Mouse (Mus musculus) liver, embryonic 15.5 days (tissue): ENCODE results near the gene Icam5. TPM values are rescaled to one million over a fixed set of nuclear protein-coding genes. Genes with fewer than 3 reads are reported as not detected.
"Not testable (repeated sequence)": the region's sequence is repeated elsewhere in the genome, so short reads cannot be mapped to it uniquely, and the experiment has no call there.

Source experiments
- ATAC-seq: fragments of 200-750 bp; cut with Nextera tagmentation; 2 replicates; pipeline ENCODE4 v1.8.0; 2017; ENCODE audit warnings: moderate number of reproducible peaks, mild to moderate bottlenecking, moderate library complexity; ENCODE audit not compliant: insufficient read depth
- H3K27ac ChIP-seq: fragments of 300-500 bp; sonication (generic); replicated peaks from 2 replicates; pipeline ENCODE4 v1.5.1; 2015; ENCODE audit warnings: mild to moderate bottlenecking, inconsistent platforms
- H3K27me3 ChIP-seq: fragments of 300-500 bp; sonication (generic); 2 replicates; pipeline ENCODE4 v1.6.1; 2015; ENCODE audit warnings: mild to moderate bottlenecking, inconsistent platforms
- H3K36me3 ChIP-seq: fragments of 300-500 bp; sonication (generic); replicated peaks from 2 replicates; pipeline ENCODE4 v1.6.1; 2015; ENCODE audit warnings: moderate library complexity, mild to moderate bottlenecking, inconsistent platforms
- H3K4me1 ChIP-seq: fragments of 300-500 bp; sonication (generic); replicated peaks from 2 replicates; pipeline ENCODE4 v1.6.1; 2015; ENCODE audit warnings: inconsistent platforms
- H3K4me2 ChIP-seq: fragments of 300-500 bp; sonication (generic); 2 replicates; pipeline ENCODE4 v1.6.1; 2015; ENCODE audit warnings: moderate library complexity, mild to moderate bottlenecking, inconsistent platforms
- H3K4me3 ChIP-seq: fragments of 300-500 bp; sonication (generic); replicated peaks from 2 replicates; pipeline ENCODE4 v1.5.1; 2015; ENCODE audit warnings: mild to moderate bottlenecking, inconsistent platforms
- H3K9ac ChIP-seq: fragments of 300-500 bp; sonication (generic); 2 replicates; pipeline ENCODE4 v1.6.1; 2015; ENCODE audit warnings: moderate library complexity, mild to moderate bottlenecking, inconsistent platforms
- H3K9me3 ChIP-seq: fragments of 300-500 bp; sonication (generic); replicated peaks from 2 replicates; pipeline ENCODE4 v1.6.1; 2016; ENCODE audit warnings: inconsistent platforms
- WGBS: fragments of 180-500 bp; shearing (Covaris S2); methylation state at CpG from one replicate; pipeline ENCODE4 v1.1.7; 2015; ENCODE audit warnings: mixed read lengths; ENCODE audit not compliant: insufficient replicate concordance; 5-methylcytosine and 5-hydroxymethylcytosine counted together
- polyA plus RNA-seq: library from polyadenylated mRNA; unstranded; fragments of >200 nt; fragmentation: Nextera tagmentation; extraction: Ambion mirVana; gene quantifications from 2 replicates; pipeline ENCODE4 v1.2.1, GENCODE M21; 2015

The Icam5 gene
- polyA plus RNA-seq, 1 experiment from 2014 or later: 0.25 TPM

- Histone ChIP-seq H3K4me3 (no peak overlapping the region), H3K4me2 (no peak overlapping the region), H3K27ac (no peak overlapping the region), H3K27me3 (peaks cover 89% of the 10 kb centered on the region), H3K36me3 (no peaks in the 10 kb centered on the region; the same call in 1 of the 2 replicates), H3K9ac (no peak overlapping the region), H3K9me3 (no peaks in the 10 kb centered on the region), H3K4me1 (peaks cover 90% of the 10 kb centered on the region)
- ATAC-seq: no peak
- WGBS: 9% methylated on average over 20 of the region's 20 CpGs
Observed at GRCm38 (mm10) chr9:21036161-21036560, 4.3 kb downstream of the Icam5 start.

DNA sequence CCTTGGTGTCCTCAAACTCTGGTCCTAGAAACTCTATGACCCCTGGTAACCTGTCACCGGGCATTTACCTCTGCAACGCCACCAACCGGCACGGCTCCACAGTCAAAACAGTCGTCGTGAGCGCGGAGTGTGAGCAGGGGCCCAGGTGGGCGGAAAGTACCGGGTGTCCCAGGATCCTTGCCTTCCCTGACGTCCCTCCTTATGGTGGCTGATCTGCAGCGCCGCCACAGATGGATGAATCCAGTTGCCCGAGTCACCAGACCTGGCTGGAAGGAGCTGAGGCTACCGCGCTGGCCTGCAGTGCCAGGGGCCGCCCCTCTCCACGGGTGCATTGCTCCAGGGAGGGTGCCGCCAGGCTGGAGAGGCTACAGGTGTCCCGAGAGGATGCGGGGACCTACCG, 4.8 kb downstream of the Icam5 start:
- Histone ChIP-seq H3K36me3 (no peaks in the 10 kb centered on the region; the same call in 1 of the 2 replicates), H3K9ac (no peak overlapping the region), H3K9me3 (no peaks in the 10 kb centered on the region), H3K4me1 (peaks cover 90% of the 10 kb centered on the region), H3K27ac (no peak overlapping the region), H3K4me2 (peak overlapping the region; percentile 13; the same call in 1 of the 2 replicates), H3K27me3 (peaks cover 88% of the 10 kb centered on the region), H3K4me3 (0 out of 2 replicates have a peak overlapping the region, but pooled peaks have one; percentile 34)
- no peak for ATAC-seq
- WGBS: 6% methylated on average over 22 of the region's 22 CpGs

DNA sequence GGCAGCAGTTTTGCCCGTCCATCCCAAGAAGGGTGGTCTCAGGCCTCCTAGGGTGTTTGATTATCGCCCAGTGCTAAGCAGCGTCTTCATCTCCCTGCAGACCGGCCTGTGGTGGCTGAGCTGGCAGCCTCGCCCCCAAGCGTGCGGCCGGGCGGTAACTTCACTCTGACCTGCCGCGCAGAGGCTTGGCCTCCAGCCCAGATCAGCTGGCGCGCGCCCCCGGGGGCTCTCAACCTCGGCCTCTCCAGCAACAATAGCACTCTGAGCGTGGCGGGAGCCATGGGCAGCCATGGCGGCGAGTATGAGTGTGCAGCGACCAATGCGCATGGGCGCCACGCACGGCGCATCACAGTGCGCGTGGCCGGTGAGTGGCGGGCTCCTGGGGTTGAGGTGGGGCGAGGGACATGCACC, 5.6 kb downstream of the Icam5 start:
- Histone ChIP-seq H3K4me3 (peak overlapping the region; percentile 34), H3K9ac (no peak overlapping the region), H3K4me2 (peak overlapping the region; percentile 48), H3K27me3 (peaks cover 79% of the 10 kb centered on the region), H3K36me3 (no peaks in the 10 kb centered on the region; the same call in 1 of the 2 replicates), H3K27ac (no peak overlapping the region), H3K4me1 (peaks cover 82% of the 10 kb centered on the region), H3K9me3 (no peaks in the 10 kb centered on the region)
- 6% methylated on average over 31 of the region's 31 CpGs for WGBS
- ATAC-seq: no peak

DNA sequence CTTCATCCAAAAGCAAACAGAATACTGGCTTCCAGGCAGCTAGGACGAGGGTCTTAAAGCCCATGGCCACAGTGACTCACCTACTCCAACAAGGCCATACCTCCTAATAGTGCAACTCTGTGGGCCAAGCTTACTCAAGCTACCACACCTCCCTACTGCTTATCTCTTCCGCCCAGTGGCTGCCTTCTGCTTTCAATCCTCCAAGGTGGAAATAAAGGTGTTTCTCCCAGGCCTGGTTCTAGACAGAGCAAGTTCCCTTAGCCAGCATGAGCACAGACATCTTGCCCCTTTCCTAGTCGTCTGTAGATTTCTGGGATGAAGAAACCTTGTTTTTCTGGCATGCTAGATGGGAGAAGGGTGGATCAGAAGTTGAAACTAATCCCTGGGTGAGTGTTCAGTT, 7.9 kb downstream of the Icam5 start:
- ATAC-seq: peak; percentile 78
- no peak overlapping the region for H3K9ac ChIP-seq
- H3K27ac ChIP-seq: peak overlapping the region; percentile 61
- H3K9me3 ChIP-seq: no peaks in the 10 kb centered on the region
- peaks cover 65% of the 10 kb centered on the region for H3K4me1 ChIP-seq
- 29% methylated on average over 3 of the region's 3 CpGs for WGBS
- H3K36me3 ChIP-seq: no peaks in the 10 kb centered on the region; the same call in 1 of the 2 replicates
- H3K4me3 ChIP-seq: no peak overlapping the region
- peaks cover 56% of the 10 kb centered on the region for H3K27me3 ChIP-seq
- peak overlapping the region; percentile 44 for H3K4me2 ChIP-seq

GRCm38 (mm10) chr9:21041308-21041707, 9.4 kb downstream of the Icam5 start:
- peaks cover 51% of the 10 kb centered on the region for H3K4me1 ChIP-seq
- H3K9me3 ChIP-seq: no peaks in the 10 kb centered on the region
- H3K27me3 ChIP-seq: peaks cover 44% of the 10 kb centered on the region
- H3K27ac ChIP-seq: no peak overlapping the region
- H3K9ac ChIP-seq: no peak overlapping the region
- ATAC-seq: no peak
- 34% methylated on average over 4 of the region's 4 CpGs for WGBS
- H3K4me3 ChIP-seq: no peak overlapping the region
- H3K36me3 ChIP-seq: no peaks in the 10 kb centered on the region
- H3K4me2 ChIP-seq: no peak overlapping the region

- Histone ChIP-seq H3K4me2 (no peak overlapping the region), H3K9me3 (no peaks in the 10 kb centered on the region), H3K27ac (no peak overlapping the region), H3K4me1 (peaks cover 32% of the 10 kb centered on the region), H3K36me3 (no peaks in the 10 kb centered on the region), H3K27me3 (peaks cover 22% of the 10 kb centered on the region), H3K9ac (no peak overlapping the region), H3K4me3 (no peak overlapping the region)
- ATAC-seq: no peak
- WGBS: 37% methylated on average over 4 of the region's 4 CpGs
Observed at GRCm38 (mm10) chr9:21043563-21043962, 11.7 kb downstream of the Icam5 start.

DNA sequence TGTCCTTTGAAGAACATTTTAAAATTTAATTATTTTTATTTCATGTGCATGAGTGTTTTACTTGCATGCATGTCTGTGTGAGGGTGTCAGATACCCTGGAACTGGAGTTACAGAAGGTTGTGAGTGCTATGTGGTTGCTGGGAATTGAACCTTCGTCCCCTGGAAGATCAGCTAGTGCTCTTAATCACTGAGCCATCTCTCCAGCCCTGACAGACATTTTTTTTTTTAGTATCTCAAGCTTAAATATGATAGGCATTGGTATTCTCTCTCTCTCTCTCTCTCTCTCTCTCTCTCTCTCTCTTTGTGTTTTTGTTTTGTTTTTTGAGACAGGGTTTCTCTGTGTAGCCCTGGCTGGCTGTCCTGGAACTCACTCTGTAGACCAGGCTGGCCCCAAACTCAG, 12.9 kb downstream of the Icam5 start:
- not testable (repeated sequence) for H3K9ac ChIP-seq, H3K36me3 ChIP-seq, H3K27ac ChIP-seq, ATAC-seq, H3K4me3 ChIP-seq, H3K27me3 ChIP-seq, H3K4me2 ChIP-seq, H3K9me3 ChIP-seq
- 45% methylated on average over 1 of the region's 1 CpGs for WGBS
- H3K4me1 ChIP-seq: peaks cover 21% of the 10 kb centered on the region

GRCm38 (mm10) chr9:21045235-21045634, 13.4 kb downstream of the Icam5 start:
- 51% methylated on average over 3 of the region's 3 CpGs for WGBS

GRCm38 (mm10) chr9:21051578-21051977, 19.7 kb downstream of the Icam5 start:
- H3K4me3 ChIP-seq: no peak overlapping the region
- H3K9ac ChIP-seq: peak overlapping the region; percentile 25; the same call in 1 of the 2 replicates
- 34% methylated on average over 10 of the region's 10 CpGs for WGBS
- peaks cover 22% of the 10 kb centered on the region; the same call in 1 of the 2 replicates for H3K27me3 ChIP-seq
- peak; percentile 68 for ATAC-seq
- peaks cover 10% of the 10 kb centered on the region for H3K4me1 ChIP-seq
- H3K27ac ChIP-seq: no peak overlapping the region
- H3K4me2 ChIP-seq: peak overlapping the region; percentile 16; the same call in 1 of the 2 replicates
- no peaks in the 10 kb centered on the region for H3K36me3 ChIP-seq
- H3K9me3 ChIP-seq: no peaks in the 10 kb centered on the region

More at GRCm38 (mm10) chr9:21045235-21045634, 13.4 kb downstream of the Icam5 start:
- no peaks in the 10 kb centered on the region for H3K9me3 ChIP-seq
- H3K4me2 ChIP-seq: no peak overlapping the region
- ATAC-seq: no peak
- H3K36me3 ChIP-seq: no peaks in the 10 kb centered on the region
- H3K27me3 ChIP-seq: peaks cover 7% of the 10 kb centered on the region; the same call in 1 of the 2 replicates
- H3K4me1 ChIP-seq: peaks cover 17% of the 10 kb centered on the region
- no peak overlapping the region for H3K27ac ChIP-seq
- no peak overlapping the region for H3K9ac ChIP-seq
- H3K4me3 ChIP-seq: no peak overlapping the region

- 84% methylated on average over 2 of the region's 2 CpGs for WGBS
- Histone ChIP-seq H3K9ac (no peak overlapping the region), H3K36me3 (peaks cover 33% of the 10 kb centered on the region), H3K4me3 (no peak overlapping the region), H3K4me1 (0 out of 2 replicates have a peak, but pooled peaks cover 4% of the 10 kb centered on the region), H3K27me3 (no peaks in the 10 kb centered on the region), H3K9me3 (no peaks in the 10 kb centered on the region), H3K27ac (no peak overlapping the region), H3K4me2 (no peak overlapping the region)
- ATAC-seq: no peak
Observed at GRCm38 (mm10) chr9:21062928-21063327, 31.1 kb downstream of the Icam5 start.

DNA sequence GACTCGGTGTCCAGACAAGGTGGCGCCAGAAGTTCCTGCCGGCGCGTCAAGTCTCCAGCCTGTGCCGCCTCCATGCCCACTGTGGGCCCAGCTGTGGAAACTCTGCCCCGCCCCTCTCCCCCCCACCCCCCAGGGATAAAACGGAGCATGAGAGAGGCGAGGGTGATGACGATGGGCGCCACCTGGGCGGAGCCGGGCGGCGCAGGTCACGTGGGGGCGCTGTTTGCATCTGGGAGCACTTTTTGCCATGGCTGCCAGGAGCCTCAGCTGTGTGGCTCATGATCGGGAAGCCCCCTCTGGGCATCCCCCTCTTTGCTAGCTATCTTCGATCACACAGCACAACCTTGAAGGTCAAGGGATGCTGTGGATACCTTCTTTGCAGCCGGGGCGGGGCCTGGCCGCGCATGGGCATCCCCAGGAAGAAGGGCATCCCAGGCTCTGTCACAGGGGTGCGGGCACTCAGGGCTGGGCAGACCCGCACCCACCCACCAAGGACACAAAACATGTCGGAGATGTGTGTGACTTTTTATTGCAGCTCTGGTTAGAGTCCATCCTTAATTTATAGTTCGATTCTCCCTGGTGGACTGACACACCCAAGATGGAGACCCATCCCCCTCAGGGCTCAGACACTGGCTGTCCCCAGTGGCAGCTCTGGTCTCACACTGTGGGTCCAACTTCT, 35.3 kb downstream of the Icam5 start, which contains the start of gene Zglp1:
Gene Zglp1, minus strand, starts transcription at position 88 of the 679 bp plus-strand sequence.
- Histone ChIP-seq H3K9me3 (no peaks in the 10 kb centered on the region), H3K27me3 (no peaks in the 10 kb centered on the region), H3K4me1 (peaks cover 11% of the 10 kb centered on the region), H3K4me3 (no peak within 1 kb of the TSS), H3K27ac (no peak within 1 kb of the TSS), H3K9ac (no peak within 1 kb of the TSS), H3K36me3 (peaks cover 42% of the 10 kb centered on the region), H3K4me2 (no peak within 1 kb of the TSS)
- ATAC-seq: no peak
- 82% methylated on average over 27 of the region's 27 CpGs for WGBS
